Mouse (Mus musculus) brain, embryonic 14.5 days (tissue): ENCODE data around the gene Pdk2. TPM values are rescaled to one million over a fixed set of nuclear protein-coding genes. Genes with fewer than 3 reads are reported as not detected.

Experiments
- DNase-seq: peaks from one replicate; pipeline ENCODE4 v3.0.0-alpha.2; 2011; ENCODE audit warnings: low read depth
- CTCF ChIP-seq: fragments of 200-500 bp; IDR thresholded peaks from 2 replicates; pipeline ENCODE4 v1.5.1; 2012; ENCODE audit warnings: inconsistent platforms, mild to moderate bottlenecking, moderate library complexity, borderline replicate concordance; ENCODE audit not compliant: insufficient read depth, insufficient read length; ENCODE audit errors: extremely low read depth
- POLR2A ChIP-seq: fragments of 200-500 bp; IDR thresholded peaks from 2 replicates; pipeline ENCODE4 v1.6.1; 2012; ENCODE audit warnings: mild to moderate bottlenecking, inconsistent platforms, borderline replicate concordance; ENCODE audit not compliant: poor library complexity, insufficient read depth, insufficient read length, severe bottlenecking; ENCODE audit errors: extremely low read depth
- polyA plus RNA-seq: library from polyadenylated mRNA; depleted of rRNA; stranded (reverse); fragments of >200 nt; gene quantifications from 2 replicates; pipeline ENCODE4 v1.2.3, GENCODE M21; 2012

The Pdk2 gene
- polyA plus RNA-seq, 1 experiment, result 26.1 TPM

DNA sequence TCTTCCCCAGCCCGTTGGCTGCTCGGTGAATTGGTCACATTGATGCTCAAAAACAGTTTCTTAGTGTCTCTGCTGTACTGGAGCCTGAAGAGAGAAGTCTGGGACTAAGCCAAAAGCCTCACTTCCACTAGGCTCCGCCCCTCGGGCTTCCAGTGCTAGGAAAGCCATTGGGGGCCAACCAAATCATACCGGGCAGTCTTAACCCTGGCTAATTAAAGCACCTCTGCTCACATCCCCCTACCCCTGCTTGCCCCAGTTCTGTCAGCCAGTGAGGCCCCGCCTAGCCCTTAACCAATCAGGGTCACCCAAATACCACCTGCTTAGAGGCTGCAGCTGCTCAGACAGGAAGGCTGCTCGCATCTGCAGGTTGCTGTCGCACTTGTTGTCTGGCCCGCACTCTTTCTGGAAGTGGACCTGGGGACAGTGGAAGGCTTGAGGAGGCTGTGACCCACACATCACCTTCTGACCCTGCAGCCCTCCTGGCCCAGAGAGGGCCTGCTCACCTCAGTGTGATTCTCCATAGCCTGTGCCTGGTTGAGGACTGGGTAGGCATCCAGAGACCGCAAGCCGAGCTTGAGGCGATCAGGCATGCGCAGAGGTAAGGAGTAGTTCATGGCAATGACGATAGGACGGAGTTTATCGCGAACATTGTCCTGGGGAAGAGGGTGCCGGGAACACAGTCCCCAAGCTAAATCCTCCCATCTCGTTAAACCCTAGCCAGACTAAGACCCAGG, 15.8 kb upstream of the Pdk2 start:
- TF ChIP-seq CTCF (no peak), POLR2A (no peak)
- peak; percentile 53 for DNase-seq

DNA sequence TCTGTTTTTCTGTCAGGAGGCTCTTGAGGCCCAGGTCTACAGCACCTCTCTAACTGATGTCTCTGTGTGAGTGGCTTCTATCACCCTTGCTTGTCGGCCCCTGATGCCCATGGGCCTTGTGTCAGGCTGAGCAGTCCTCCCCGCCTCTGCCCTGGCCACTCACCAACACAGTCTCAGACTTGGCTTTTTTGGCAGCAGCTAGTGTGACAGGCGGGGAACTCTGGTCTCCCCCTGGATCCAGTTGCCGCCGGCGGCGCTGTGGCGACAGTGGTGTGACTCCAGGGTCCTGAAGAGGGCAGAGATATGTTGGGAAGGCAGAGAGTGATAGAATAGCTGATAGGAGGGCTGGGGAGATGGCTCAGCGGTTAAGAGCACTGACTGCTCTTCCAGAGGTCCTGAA, 11.9 kb upstream of the Pdk2 start:
- no peak for DNase-seq

DNA sequence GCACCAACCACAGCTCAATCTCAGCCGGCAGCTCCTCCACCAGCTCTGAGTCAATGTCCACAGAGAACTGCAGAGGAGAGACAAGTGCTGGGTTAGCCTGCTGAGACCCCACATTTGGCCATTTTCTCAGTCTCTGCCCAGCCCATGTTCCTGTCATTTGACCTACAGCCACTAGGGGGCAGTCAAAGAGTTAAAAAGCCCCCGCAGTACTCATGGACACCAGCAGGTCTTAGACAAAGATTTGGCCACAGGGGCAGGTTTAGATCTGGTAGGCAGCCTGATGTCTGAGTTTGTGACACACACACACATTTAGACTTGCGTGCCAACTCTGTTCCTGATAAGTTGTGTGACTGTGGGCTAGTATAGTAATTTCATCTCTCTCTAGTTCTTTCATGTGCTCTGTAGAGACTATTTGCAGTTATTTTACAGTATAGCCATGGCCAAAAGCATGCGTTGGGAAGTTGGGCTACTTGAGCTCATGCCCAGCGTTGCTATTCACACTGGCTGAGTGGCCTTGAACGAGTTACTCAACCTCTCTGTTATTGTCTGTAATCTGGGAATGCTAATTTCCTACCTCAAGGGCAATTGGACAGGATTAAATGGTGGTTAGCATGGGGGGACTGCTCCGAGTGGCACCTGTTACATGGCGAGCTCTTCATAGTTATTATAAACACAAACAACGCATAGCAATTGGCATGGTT, 6.0 kb upstream of the Pdk2 start:
- TF ChIP-seq POLR2A (no peak), CTCF (peak; percentile 90; the same call in 1 of the 2 replicates)
- DNase-seq, result peak; percentile 82

More for the DNA sequence above, 11.9 kb upstream of the Pdk2 start:
- TF ChIP-seq CTCF (no peak), POLR2A (no peak)

DNA sequence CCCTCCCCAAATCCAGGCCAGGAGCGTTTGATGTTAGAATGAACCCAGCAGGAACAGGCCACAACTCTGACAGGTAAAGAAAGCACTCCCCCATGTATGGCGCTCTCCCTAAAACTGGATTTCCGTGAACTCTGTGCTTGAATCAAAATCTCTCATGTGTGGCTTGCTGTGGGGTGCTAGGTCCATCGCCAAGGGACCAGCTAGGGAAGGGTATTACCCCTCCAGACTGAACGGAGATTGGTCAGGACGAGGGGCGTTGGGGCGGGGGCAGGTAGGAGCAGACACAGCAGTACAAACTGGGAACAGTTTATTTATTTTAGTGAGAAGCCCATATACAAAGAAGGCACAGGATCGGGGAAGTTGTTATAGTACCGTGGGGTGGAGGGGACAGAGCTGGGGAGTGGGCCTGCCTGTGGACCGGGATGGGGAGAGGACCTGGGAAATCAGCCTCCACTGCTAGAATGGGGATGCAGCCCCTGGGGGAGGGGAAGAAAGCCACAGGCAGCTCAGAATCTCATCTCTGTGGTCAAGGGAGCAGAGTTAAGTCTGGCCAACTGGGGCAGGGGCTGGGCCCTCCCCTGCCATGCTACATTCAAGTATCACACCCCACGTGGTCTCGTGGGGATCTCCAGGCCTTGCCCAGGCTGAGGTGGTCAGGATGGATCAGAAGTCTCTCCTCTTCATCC, 3.2 kb upstream of the Pdk2 start:
- DNase-seq, result no peak
- TF ChIP-seq POLR2A (no peak), CTCF (no peak)

DNA sequence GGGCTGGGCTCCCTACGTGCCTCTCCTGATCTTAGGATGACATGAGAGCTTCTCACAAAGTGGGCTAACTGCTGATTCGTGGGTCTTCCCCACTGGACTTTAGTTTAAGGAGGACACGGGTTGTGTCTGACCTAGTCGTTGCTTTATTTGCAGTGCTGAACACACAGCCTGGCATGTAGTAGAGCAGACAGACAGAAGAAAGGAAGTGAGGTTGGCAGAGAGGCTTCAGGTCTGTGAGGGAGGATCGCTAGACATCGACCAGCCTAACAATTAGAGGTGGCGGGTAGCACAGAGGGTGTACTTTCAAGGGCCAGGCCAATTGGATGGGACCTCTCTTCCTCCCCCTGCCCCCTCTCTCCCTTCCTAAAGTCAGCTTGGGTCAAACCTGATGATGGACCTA, 2.5 kb upstream of the Pdk2 start:
- DNase-seq, result no peak
- TF ChIP-seq POLR2A (no peak), CTCF (no peak)

DNA sequence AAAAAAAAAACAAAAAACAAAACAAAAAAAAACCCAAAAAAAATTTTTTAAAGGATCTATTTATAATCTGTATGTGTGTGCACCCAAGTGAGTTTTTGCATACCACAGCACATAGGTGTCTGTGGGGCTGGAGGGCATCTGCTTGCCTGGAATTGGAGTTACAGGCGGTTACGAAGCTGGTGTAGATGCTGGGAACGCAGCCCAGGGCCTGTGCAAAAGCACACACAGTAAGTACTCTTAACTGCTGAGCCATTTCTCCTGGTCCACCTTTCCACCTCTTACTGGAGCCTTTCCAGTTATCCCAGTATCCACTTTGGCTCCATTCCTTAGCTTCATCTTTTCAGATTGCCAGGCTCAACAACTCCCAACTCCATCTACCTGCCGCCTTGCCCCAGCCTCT, 1.9 kb upstream of the Pdk2 start:
- TF ChIP-seq CTCF (no peak), POLR2A (no peak)

DNA sequence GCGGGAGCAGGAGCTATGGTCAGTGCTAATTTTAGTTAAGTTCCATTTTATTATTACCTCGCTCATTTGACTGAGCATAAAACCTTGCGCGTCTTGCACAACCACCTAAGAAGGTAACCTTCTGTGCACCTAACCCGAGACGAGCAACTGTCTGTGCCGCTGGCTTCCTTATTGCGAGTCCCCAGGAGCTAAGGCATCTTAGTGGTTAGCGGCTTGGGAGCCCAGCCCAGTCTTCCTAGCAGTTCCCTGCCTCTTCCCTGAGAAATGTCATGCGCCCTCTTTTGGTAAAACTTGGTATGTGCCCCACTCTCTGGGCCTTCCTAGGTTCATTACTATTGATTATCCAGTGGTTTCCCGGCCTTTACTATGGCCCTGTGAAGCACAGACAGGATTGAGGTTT, 942 bp upstream of the Pdk2 start:
- peak; percentile 91 for DNase-seq
- TF ChIP-seq POLR2A, result no peak
- peak; percentile 71 for TF ChIP-seq CTCF

More for the DNA sequence above, 1.9 kb upstream of the Pdk2 start:
- no peak for DNase-seq

DNA sequence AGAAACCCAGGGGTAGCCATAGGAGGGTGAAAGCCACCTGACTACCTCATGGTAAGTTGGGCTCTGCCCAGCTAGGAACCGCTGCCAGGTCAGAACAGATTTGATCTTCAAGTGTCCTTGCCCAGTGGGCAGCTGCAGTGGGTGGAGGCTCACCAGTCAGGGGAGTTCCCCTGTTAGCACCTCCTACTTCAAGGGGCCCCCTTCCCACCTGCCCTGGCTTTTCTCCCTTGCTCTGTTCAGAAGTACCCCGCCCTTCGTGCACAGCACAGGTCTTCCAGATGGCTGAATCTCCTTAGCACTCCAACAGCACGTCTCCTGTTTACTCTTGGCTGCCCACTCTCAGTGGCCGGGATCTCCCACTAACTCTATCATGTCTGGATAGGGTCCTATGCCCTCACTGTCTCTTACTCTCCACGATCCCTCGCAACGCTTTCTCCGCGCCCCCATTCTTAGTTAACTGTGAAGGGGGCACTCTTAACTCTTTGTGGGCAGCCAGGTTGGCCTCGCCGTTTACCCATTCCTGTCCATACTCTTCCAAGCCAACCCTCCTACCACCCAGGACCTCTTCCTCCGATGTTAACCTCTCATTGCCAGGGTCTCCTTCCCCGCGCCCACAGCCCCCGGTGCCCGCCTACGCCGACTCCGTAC, 539 bp downstream of the Pdk2 start:
- DNase-seq, result peak; percentile 66

DNA sequence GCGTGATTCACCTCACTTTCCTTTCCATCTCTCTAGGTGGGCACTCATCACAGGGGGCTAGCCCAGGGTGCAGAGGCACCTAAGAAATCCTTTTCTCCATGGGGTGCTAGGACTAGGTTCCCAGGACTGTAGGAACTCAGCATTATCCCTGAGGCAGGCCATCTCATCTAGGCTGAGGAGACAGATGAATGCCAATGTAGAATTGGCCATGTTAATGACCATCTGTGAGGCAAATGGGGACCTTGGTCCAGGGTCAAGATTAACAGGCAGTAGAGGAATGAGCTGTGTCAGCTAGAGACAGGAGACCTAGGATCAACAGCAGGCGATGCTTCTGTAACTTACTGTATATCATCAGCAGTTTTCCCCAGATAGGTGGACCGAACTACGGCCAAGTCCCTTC, 1.4 kb downstream of the Pdk2 start:
- TF ChIP-seq POLR2A (no peak), CTCF (no peak)
- no peak for DNase-seq

More for the DNA sequence above, 539 bp downstream of the Pdk2 start:
- TF ChIP-seq POLR2A, result no peak
- TF ChIP-seq CTCF, result no peak

DNA sequence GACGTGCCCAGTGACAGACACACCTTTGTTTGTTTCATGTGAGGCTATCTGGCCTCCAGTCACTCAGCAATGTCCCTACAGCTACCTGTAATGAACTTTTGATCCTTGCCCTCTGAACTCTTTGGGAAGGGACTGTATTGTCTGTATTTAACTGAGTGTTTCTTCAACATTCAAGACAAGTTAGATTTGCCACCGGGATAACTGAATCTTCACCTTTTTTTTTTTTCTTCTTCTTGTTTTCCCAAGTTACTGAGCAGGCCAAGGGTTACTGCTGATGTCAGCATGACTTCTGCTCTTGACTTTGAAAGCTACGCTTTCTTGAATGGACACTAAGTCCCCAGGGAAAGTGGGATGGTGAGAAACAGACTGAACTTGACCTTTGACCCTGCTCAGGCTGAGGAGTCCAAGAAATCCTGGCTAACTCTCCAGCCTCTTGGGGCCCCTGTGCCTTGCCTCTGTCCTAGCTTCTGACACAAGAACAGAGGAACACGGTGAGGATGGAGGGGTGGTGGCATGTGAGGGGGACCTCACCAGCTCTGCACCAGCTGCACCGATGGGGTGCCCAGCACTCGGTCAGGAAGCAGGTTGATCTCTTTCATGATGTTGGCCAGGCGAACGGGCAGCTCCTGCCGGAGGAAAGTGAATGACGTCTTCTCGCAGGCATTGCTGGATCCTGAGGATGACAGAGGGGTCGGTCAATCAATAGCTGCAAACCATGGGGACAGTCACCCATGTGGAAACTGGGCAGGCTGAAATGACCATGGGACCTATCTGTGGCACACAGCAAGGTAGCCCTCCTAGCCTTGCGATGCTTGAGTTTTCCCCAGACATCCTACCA, 2.1 kb downstream of the Pdk2 start:
- TF ChIP-seq CTCF (no peak), POLR2A (no peak)
- DNase-seq, result no peak
